Mouse (Mus musculus) neural tube, embryonic 14.5 days (tissue): ENCODE data around the gene Cabp1. TPM values are rescaled to one million over a fixed set of nuclear protein-coding genes. Genes with fewer than 3 reads are reported as not detected.

Experiments used
- ATAC-seq: fragments of 200-750 bp; cut with Nextera tagmentation; 2 replicates; pipeline ENCODE4 v1.8.0; 2017; ENCODE audit warnings: low read depth, mild to moderate bottlenecking, moderate TSS enrichment, moderate library complexity
- H3K27ac ChIP-seq: fragments of 300-500 bp; sonication (generic); 2 replicates; pipeline ENCODE4 v1.5.1; 2014; ENCODE audit warnings: low read depth, mild to moderate bottlenecking, control low read depth, low read length, moderate library complexity, mixed read lengths
- H3K27me3 ChIP-seq: fragments of 300-500 bp; sonication (generic); 2 replicates; pipeline ENCODE4 v1.6.1; 2014; ENCODE audit warnings: low read length; ENCODE audit not compliant: control insufficient read depth, insufficient read depth
- H3K36me3 ChIP-seq: fragments of 300-500 bp; sonication (generic); 2 replicates; pipeline ENCODE4 v1.6.1; 2014; ENCODE audit warnings: low read length, mixed read lengths; ENCODE audit not compliant: control insufficient read depth, insufficient read depth
- H3K4me1 ChIP-seq: fragments of 300-500 bp; sonication (generic); 2 replicates; pipeline ENCODE4 v1.6.1; 2014; ENCODE audit warnings: low read length; ENCODE audit not compliant: control insufficient read depth, insufficient read depth
- H3K4me2 ChIP-seq: fragments of 300-500 bp; sonication (generic); 2 replicates; pipeline ENCODE4 v1.6.1; 2014; ENCODE audit warnings: mild to moderate bottlenecking, low read depth, low read length, control low read depth
- H3K4me3 ChIP-seq: fragments of 300-500 bp; sonication (generic); 2 replicates; pipeline ENCODE4 v1.5.1; 2014; ENCODE audit warnings: low read depth, low read length, control low read depth, mixed read lengths
- H3K9ac ChIP-seq: fragments of 300-500 bp; sonication (generic); replicated peaks from 2 replicates; pipeline ENCODE4 v1.6.1; 2014; ENCODE audit warnings: low read depth, mild to moderate bottlenecking, control low read depth, low read length, mixed read lengths
- H3K9me3 ChIP-seq: fragments of 300-500 bp; sonication (generic); 2 replicates; pipeline ENCODE4 v1.6.1; 2016; ENCODE audit warnings: low read length; ENCODE audit not compliant: control insufficient read depth
- WGBS: fragments of 180-500 bp; shearing (Covaris S2); extraction: QIAGEN DNeasy Blood & Tissue Kit; methylation state at CpG from one replicate; pipeline ENCODE4 v1.1.7; 2014; 5-methylcytosine and 5-hydroxymethylcytosine counted together
- polyA plus RNA-seq: library from polyadenylated mRNA; unstranded; fragments of >200 nt; fragmentation: Nextera tagmentation; extraction: Ambion mirVana; gene quantifications from 2 replicates; pipeline ENCODE4 v1.2.1, GENCODE M21; 2014

Cabp1 gene
- 28.1 and 30.3 TPM in 2 replicates for polyA plus RNA-seq

DNA sequence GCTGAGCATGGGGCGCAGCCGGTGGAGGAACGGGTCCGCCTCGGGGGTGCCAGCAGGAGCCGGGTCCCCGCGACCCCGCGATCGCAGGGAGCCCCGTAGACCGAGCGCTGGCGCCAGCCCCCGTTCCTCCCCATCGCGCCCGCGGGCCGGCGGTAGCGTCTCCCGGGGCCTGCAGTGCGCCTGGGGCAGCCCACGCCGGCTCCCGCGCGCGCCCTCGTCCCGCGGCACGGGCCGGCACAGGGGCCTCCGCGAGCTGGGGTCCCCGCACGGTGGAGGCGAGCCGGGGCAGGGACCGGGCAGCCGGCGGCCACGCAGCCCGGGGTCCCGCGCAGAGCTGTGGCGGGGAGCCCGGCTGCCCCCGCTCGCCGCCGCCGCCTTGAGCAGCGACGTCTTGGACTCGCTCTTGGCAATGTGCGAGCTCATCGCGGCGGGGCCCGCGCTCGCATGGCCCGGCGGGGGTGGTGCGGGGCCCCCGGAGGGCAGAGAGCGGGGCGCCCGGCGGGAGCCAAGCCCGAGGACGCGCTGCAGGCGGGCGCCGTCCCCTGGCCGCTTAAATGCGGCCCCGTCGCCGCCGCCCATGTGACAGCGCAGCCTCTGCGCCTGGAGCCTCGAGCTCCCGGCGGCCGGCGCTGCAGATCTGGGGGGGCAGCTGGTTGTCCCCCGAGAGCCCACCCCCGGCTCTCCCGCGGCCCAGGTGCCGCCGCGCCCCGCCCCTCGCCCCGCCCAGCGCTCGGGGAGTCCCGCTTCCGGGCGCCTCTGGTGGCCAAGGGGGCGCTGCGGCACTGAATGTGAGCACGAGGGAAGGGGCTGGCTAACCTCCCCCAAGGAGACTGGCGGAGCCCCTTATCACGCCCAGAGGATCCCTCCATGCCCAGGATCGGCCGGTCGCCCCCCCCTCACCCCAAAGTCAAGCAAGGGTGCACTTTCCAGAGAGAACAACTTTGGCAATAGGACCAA lies at the start of gene Cabp1:
Gene Cabp1, minus strand, starts transcription at position 713 of the 957 bp plus-strand sequence.
- H3K27ac ChIP-seq: peak within 1 kb of the TSS; percentile 74
- no peaks in the 10 kb centered on the region for H3K9me3 ChIP-seq
- H3K9ac ChIP-seq: peak within 1 kb of the TSS; percentile 86
- WGBS: 1% methylated on average over 86 of the region's 116 CpGs
- peak; percentile 69 for ATAC-seq
- peak within 1 kb of the TSS; percentile 63 for H3K4me3 ChIP-seq
- H3K4me1 ChIP-seq: peaks cover 19% of the 10 kb centered on the region
- H3K36me3 ChIP-seq: no peaks in the 10 kb centered on the region
- no peaks in the 10 kb centered on the region for H3K27me3 ChIP-seq
- peak within 1 kb of the TSS; percentile 99 for H3K4me2 ChIP-seq

DNA sequence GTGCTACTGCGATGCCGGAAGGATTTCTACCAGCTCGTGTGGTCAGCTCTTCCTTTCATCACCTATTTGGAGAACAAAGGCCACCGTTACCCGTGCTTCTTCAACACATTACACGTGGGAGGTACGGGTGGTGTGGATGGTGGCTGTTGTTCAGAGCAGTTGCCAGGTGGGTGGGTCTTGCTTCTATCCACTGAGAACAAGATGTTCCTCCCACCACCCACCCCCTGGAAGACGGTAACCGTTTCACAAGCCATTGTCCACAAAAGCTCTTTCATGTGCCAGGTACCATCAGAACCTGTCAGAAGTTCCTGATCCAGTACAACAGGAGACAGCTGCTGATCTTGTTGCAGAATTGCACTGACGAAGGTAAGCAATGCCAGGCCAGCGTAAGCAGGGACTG lies 46.0 kb upstream of the Cabp1 start:
- Histone ChIP-seq H3K36me3 (peaks cover 49% of the 10 kb centered on the region), H3K27me3 (no peaks in the 10 kb centered on the region), H3K9ac (no peak overlapping the region), H3K9me3 (no peaks in the 10 kb centered on the region), H3K4me3 (no peak overlapping the region), H3K27ac (no peak overlapping the region), H3K4me2 (no peak overlapping the region), H3K4me1 (peaks cover 8% of the 10 kb centered on the region)
- 85% methylated on average over 11 of the region's 11 CpGs for WGBS
- ATAC-seq: no peak

- Histone ChIP-seq H3K4me1 (peaks cover 8% of the 10 kb centered on the region), H3K9ac (peak overlapping the region; percentile 80; the same call in 1 of the 2 replicates), H3K4me2 (peak overlapping the region; percentile 86), H3K27ac (no peak overlapping the region), H3K27me3 (no peaks in the 10 kb centered on the region), H3K4me3 (peak overlapping the region; percentile 81), H3K9me3 (no peaks in the 10 kb centered on the region), H3K36me3 (peaks cover 38% of the 10 kb centered on the region)
- 5% methylated on average over 11 of the region's 11 CpGs for whole genome bisulfite sequencing
- ATAC-seq: no peak
These were observed 44.6 kb upstream of the Cabp1 start for GRCm38 (mm10) chr5:115238729-115239195.

GRCm38 (mm10) chr5:115237803-115238728 lies 43.9 kb upstream of the Cabp1 start:
- peak overlapping the region; percentile 86 for H3K4me2 ChIP-seq
- H3K36me3 ChIP-seq: peaks cover 31% of the 10 kb centered on the region
- peak overlapping the region; percentile 57; the same call in 1 of the 2 replicates for H3K27ac ChIP-seq
- peak; percentile 84 for ATAC-seq
- H3K9ac ChIP-seq: peak overlapping the region; percentile 80
- no peaks in the 10 kb centered on the region for H3K27me3 ChIP-seq
- peak overlapping the region; percentile 81 for H3K4me3 ChIP-seq
- under 1% methylated on average over 86 of the region's 88 CpGs for WGBS
- peaks cover 8% of the 10 kb centered on the region for H3K4me1 ChIP-seq
- no peaks in the 10 kb centered on the region for H3K9me3 ChIP-seq

- peak within 1 kb of the TSS; percentile 63 for H3K9ac ChIP-seq
- peak within 1 kb of the TSS; percentile 79 for H3K4me2 ChIP-seq
- peaks cover 8% of the 10 kb centered on the region for H3K4me1 ChIP-seq
- H3K27ac ChIP-seq: peak within 1 kb of the TSS; percentile 62
- 2% methylated on average over 21 of the region's 21 CpGs for WGBS
- peak within 1 kb of the TSS; percentile 43 for H3K4me3 ChIP-seq
- ATAC-seq: peak; percentile 79
- no peaks in the 10 kb centered on the region for H3K9me3 ChIP-seq
- peaks cover 8% of the 10 kb centered on the region for H3K36me3 ChIP-seq
- H3K27me3 ChIP-seq: no peaks in the 10 kb centered on the region
These were observed 41.6 kb upstream of the Cabp1 start, which contains the start of gene Pop5 for GRCm38 (mm10) chr5:115235786-115236263. TSS of gene Pop5 (plus strand) at chr5:115235836.

DNA sequence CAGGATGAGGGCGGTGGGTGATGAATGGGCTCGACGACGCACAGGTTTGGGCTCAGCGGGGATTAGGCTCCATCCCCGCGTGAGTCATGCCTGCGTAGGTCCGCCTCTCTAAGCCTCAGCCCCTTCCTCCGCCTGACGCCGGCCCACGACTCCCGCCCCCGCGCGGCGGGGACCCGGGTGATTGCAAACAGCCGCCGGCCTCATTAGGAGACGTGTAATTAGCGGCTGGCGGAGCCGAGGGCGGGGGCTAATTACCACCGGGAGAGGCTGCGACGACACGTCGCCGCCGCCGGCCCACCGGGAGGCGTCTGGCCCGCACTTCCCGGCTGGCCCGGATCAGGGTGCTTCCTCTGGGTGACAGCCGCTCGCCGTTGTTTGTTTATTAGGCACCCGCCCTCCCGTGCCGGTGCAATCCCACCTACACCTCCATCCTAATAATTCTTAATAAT lies 41.2 kb upstream of the Cabp1 start:
- Histone ChIP-seq H3K36me3 (peaks cover 3% of the 10 kb centered on the region), H3K4me2 (peak overlapping the region; percentile 79), H3K9ac (peak overlapping the region; percentile 63), H3K4me3 (peak overlapping the region; percentile 43), H3K27ac (peak overlapping the region; percentile 62), H3K9me3 (no peaks in the 10 kb centered on the region), H3K27me3 (no peaks in the 10 kb centered on the region), H3K4me1 (peaks cover 8% of the 10 kb centered on the region)
- WGBS: under 1% methylated on average over 44 of the region's 45 CpGs
- peak; percentile 44 for ATAC-seq

DNA sequence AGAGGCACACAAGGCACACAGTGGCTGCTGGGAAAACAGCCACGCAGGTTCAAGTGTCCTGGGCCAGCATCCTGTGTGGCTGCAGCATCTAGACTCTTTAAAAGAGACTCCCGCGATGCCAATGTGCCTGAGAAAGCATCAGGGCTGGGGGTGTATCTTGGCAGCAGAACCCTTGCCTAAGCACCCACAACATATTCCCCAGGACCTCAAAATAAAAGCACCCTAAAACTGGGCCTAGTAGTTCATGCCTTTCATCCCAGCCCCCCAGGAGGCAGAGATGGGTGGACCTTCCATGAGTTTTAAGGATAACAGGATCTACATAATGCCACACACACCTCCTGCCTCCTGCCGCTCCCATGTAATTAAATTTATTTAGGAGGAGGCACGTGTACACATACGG lies 40.3 kb upstream of the Cabp1 start:
- no peak overlapping the region; the same call in 1 of the 2 replicates for H3K4me2 ChIP-seq

DNA sequence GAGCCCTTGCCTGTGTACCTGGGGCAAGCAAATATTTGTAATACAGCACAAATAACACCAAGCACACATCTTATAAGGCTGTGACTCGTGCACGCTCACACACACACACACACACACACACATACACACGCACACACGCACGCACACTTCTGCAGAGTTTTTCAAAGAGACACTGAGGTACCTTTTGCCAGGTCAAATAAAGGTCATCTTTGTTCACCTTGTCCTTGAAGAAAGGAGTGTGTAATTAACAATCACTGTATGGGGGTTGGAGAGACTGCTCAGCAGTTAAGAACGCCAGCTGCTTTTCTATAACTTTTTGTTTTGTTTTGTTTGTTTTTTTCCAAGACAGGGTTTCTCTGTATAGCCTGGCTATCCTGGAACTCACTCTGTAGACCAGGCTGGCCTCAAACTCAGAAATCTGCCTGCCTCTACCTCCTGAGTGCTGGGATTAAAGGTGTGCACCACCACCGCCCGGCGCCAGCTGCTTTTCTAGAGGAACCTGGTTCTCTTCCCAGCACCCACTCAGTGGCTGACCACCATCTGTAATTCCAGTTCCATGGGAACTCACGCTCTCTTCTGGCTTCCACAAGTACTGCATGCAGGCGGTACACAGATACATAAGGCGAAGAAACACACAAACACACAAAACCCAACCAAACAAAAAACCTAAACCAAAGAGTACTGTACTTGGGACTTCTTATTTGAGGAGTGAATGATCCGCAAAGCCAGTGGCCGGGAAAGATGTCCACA lies 39.0 kb upstream of the Cabp1 start:
- no peaks in the 10 kb centered on the region for H3K4me1 ChIP-seq
- WGBS: 91% methylated on average over 14 of the region's 14 CpGs
- H3K4me2 ChIP-seq: no peak overlapping the region
- no peaks in the 10 kb centered on the region for H3K36me3 ChIP-seq
- H3K9me3 ChIP-seq: no peaks in the 10 kb centered on the region
- no peak overlapping the region for H3K4me3 ChIP-seq
- no peak for ATAC-seq
- H3K9ac ChIP-seq: no peak overlapping the region
- no peak overlapping the region for H3K27ac ChIP-seq
- H3K27me3 ChIP-seq: no peaks in the 10 kb centered on the region

More for the DNA sequence above, 40.3 kb upstream of the Cabp1 start:
- Histone ChIP-seq H3K4me3 (no peak overlapping the region), H3K9ac (no peak overlapping the region), H3K9me3 (no peaks in the 10 kb centered on the region), H3K27me3 (no peaks in the 10 kb centered on the region), H3K36me3 (no peaks in the 10 kb centered on the region), H3K4me1 (peaks cover 8% of the 10 kb centered on the region), H3K27ac (no peak overlapping the region)
- 57% methylated on average over 6 of the region's 6 CpGs for WGBS
- ATAC-seq: no peak
